Mouse (Mus musculus): ENCODE data around the gene Olfr1223.
"Not testable (repeated sequence)": the region's sequence is repeated elsewhere in the genome, so short reads cannot be mapped to it uniquely, and the experiment has no call there.

Olfr1223 gene

DNA sequence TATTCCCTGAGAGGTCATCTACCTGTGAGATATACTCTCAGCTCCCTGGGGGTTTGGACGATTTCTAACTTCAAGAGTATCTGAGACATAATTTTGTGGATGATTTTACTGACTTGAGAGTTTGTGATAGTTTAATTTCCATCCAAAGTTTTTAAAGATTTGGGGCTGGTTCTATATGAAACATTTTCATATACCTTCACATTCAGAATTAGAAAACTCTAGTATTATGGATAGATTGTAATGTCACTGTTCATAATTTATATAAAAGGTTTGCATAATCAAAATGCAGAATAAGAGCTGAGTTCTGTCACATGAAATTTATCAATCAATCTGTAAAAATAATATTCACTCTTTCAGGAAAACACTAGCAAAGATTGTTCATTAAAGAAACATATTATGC lies at the start of gene Olfr1223:
Gene Olfr1223 (minus strand): TSS at position 101 of the 400 bp plus-strand sequence.
- no peak for DNase-seq (ENCODE audit: low spot score)

DNA sequence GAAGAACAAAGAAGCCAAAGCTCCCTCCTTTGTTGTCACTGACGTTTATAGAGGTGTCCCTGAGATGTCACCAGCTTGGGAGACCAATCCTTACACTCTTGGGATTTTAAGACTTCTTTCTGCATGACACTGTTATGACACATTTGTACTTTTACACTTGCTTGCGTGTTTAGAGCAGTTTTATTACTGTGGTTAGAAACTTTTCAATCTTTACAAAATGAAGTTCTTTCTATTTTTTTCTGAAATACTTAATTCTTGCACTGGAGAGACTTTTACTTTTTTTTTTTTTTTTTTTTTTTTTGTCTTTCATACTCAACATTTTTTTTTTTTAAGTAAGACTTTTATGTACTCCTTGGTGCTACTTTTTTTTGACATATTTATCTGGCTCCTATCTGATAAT lies 48.6 kb upstream of the Olfr1223 start, which contains the start of gene Olfr1226:
Gene Olfr1226 (minus strand): TSS at position 101 of the 400 bp plus-strand sequence.
- DNase-seq (ENCODE audit: low spot score) = no peak

DNA sequence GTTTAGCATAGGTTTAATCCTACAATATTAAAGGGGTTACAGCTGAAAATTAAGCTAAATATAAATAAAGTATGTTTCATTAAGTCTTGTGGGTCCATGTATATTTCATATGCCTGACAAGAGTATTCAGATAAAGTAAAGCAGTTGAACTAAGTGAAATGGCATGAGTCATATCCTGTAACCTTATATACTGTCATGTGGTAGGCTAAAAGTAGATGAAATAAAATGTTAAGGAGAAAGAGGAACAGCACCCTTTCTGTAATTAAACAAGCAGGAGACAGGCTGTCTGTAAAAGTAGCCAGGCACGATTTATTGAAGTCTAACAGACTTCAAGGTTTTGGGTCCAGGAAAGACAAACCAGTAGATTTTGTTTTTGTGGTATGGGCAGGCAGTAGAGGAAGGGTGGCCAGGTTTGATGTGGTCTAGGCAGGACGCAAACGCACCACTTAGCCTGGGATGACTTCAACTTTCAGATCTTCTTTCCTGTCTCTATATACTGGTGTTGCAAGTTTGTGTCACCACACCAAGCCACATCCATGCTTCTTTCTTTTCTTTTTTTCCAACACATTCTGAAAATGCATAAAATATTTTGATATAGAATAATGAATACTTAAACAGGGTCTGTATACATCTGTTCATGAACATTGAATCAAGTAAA lies 45.1 kb upstream of the Olfr1223 start:
- DNase-seq (ENCODE audit: low spot score) = no peak

DNA sequence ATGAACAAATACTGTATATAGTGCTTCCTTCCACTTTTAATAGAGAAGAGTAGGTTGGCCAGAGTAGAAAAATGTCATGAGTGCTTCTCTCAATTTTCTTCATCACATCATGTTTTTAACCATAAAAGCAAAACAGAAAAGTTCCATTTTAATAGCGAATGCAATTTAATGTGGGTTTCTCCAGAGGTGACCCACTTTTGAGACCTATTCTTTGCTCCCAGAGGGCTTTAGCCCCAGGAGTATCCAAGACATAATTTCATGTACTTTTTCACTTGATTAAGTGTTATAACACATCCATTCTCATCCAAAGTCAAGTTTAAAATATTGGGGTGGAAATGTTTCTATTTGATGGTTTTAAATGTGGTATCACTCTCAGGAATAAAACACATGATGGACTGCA lies 23.2 kb upstream of the Olfr1223 start, which contains the start of gene Olfr1225:
Gene Olfr1225 (minus strand): TSS at position 101 of the 400 bp plus-strand sequence.
- no peak for DNase-seq (ENCODE audit: low spot score)

DNA sequence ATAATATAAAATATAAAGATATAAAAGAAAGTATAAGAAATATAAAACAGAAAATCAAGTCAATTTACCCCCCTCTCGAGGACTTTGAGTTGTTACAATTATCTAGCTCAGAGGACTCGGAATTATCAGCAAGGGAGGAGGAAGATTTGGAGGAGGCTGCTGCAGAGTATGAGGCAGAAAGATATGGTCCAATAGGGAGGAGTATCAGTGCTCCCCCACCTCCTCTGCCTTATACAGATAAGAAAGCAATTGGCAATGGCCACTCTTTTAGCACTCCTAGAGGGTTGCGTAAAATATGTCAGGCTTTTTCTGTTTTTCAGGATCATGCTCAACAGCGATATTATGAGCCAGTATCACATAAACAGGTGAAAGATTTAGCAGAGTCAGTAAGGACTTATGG lies 13.4 kb upstream of the Olfr1223 start:
- not testable (repeated sequence) for DNase-seq (ENCODE audit: low spot score)

DNA sequence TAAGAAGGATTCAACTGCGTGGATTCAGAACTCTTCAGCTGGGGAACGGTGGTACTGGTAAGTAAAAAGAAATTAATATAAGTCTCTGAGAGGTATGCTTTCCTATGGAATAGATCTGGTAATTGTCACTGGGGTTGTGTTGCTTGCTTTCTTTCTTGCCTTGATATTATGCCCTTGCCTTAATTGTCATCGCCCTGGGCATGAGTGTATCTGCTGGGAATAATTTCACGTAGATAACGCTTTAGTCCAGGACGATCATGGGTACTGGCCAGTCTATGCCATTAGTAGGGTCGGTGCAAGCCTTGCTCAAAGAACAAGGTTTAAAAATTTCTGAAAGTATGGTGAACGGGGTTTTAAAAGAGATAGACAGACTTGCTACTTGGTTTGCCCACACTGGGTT lies 12.6 kb upstream of the Olfr1223 start, which contains the start of gene Olfr1224-ps1:
Gene Olfr1224-ps1 (minus strand): TSS at position 101 of the 400 bp plus-strand sequence.
- DNase-seq (ENCODE audit: low spot score) = not testable (repeated sequence)

DNA sequence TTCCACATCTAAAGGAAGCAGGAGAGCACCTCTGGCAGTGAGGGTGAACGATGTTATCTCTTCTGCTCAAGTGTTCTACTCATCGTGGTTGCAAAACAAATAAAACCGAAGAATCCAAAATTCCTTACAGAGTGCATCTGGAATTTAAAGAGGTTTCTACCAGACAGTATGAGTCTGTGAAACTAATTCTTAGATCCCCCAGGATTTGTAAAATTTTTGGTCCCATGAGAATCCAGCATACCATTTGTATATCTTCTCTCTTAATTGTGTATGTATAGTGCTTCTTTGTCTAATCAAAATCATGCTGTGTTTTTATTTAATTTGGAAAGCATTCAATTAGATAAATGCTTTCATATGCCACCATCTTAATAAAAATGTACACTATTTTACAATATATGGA lies 18.4 kb downstream of the Olfr1223 start, which contains the start of gene Olfr1222:
Gene Olfr1222 (minus strand): TSS at position 101 of the 400 bp plus-strand sequence.
- no peak for DNase-seq (ENCODE audit: low spot score)

DNA sequence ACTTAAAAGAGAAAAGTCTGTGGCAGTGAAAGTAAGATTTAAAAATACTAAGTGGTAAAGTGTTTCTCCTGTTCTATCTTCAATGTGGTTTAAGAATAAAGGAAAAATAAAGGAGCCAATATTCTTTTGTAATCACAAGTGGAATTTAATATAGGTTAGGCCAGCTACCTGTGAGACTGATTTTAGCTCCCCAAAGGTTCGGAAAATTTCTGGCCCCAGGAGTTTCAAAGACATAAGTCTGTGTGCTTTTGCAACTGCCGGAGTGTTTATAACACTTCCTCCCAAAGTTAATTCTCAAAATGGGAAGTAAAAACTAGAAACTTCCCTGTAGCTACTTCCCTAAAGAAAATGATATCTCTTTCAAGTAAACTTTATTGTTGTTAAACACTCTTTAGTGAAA lies 34.2 kb downstream of the Olfr1223 start, which contains the start of gene Olfr1221:
Gene Olfr1221 (minus strand): TSS at position 101 of the 400 bp plus-strand sequence.
- DNase-seq (ENCODE audit: low spot score) = no peak

DNA sequence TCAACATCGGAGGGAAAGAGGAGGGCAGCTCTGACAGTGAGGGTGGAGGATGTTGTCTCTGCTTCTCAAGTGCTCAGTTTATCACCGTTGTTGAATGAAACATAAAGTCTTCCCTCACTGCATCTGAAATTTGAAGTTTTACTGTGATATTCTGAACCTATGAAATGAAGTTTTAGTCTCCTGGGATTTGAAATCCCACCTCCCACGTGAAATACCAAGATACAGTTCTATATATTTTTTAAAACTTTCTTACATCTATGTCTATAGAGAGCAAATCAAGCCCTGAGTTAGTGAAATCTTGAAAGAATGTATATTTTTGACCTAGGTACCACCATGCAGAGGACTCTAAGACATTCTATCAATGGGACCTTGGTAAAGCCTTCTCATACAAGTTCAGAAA lies 44.6 kb downstream of the Olfr1223 start, which contains the start of gene Olfr1220:
Gene Olfr1220 (minus strand): TSS at position 101 of the 400 bp plus-strand sequence.
- no peak for DNase-seq (ENCODE audit: low spot score)

DNA sequence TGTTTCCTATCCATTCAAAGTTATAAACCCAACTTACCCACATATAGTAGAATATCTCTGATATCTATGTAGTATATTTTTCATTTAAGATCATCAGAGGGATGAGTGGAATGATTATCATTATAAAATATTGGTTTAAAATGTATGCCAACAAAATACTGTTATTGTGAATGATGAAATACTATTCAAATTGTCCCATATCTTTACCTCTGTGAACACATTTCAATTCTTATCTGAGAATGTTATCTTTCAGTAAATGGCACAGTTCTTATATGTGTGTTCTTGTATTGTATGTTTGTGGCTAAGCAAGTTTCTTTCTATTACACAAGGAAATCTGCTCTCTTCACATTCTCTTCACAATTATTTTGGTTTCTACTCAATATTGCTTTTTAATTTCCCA lies 45.7 kb downstream of the Olfr1223 start:
- no peak for DNase-seq (ENCODE audit: low spot score)

DNA sequence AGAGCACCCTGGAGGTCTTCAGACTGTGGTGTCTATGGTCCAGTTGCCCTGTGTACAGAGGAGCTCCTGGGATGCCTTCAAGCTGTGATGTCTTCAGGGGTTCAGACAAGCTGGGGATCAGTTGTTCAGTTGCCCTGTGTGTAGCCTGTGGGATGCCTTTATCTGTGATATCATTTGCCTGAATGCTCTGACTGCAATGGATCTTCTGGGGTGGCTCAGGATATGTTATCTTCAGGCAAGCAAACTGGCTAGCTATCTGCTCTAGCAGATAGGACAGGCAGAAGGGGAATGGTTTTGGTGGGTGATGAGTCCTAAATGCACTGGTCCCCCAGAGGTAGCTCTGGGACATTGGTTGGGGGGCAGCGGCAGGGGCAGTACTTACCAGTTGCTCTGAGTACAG lies 57.5 kb downstream of the Olfr1223 start:
- no peak for DNase-seq (ENCODE audit: low spot score)
